Mouse (Mus musculus): ENCODE measurements at regions not wholly inside any gene's neighbourhood (a gene's known extent, or its start where the extent isn't known, plus 50 kb on each side); places are given as distances from the start of the nearest gene placed in this dataset.

- Histone ChIP-seq H3K36me3 (no peaks in the 10 kb centered on the region), H3K9me3 (no peaks in the 10 kb centered on the region), H3K27ac (no peak overlapping the region), H3K4me1 (no peaks in the 10 kb centered on the region), H3K9ac (no peak overlapping the region), H3K27me3 (no peaks in the 10 kb centered on the region), H3K4me2 (no peak overlapping the region), H3K4me3 (no peak overlapping the region)
- 26% methylated on average over 2 of the region's 2 CpGs for WGBS
- ATAC-seq (ENCODE audit: borderline replicate concordance, extremely low read depth, low FRiP score, low TSS enrichment) = peak; percentile 39; the same call in 1 of the 2 replicates
Measured at GRCm38 (mm10) chr14:81037635-81038034, 1053.8 kb downstream of the Olfm4 start.

- no peaks in the 10 kb centered on the region for H3K9me3 ChIP-seq
- ATAC-seq (ENCODE audit: borderline replicate concordance, extremely low read depth, low FRiP score, low TSS enrichment) = no peak
- H3K36me3 ChIP-seq = no peaks in the 10 kb centered on the region
- H3K4me1 ChIP-seq = no peaks in the 10 kb centered on the region
- H3K27ac ChIP-seq = no peak overlapping the region
- no peak overlapping the region for H3K9ac ChIP-seq
- no peak overlapping the region for H3K4me3 ChIP-seq
- H3K4me2 ChIP-seq = no peak overlapping the region
- H3K27me3 ChIP-seq = no peaks in the 10 kb centered on the region
- WGBS = 61% methylated on average over 3 of the region's 3 CpGs
Measured at GRCm38 (mm10) chr14:81038045-81038444, 1054.2 kb downstream of the Olfm4 start.
